Mouse (Mus musculus) ES-E14 (cell line): ENCODE measurements around the gene 9530077C05Rik.

ENCODE experiments used
- CHD2 ChIP-seq: IDR thresholded peaks from 2 replicates; pipeline ENCODE4 v1.6.1; 2014; ENCODE audit warnings: mild to moderate bottlenecking, low read depth, low read length, inconsistent platforms
- MAFK ChIP-seq: IDR thresholded peaks from 2 replicates; pipeline ENCODE4 v1.6.1; 2014; ENCODE audit warnings: mild to moderate bottlenecking, low read depth, low read length, inconsistent platforms; ENCODE audit not compliant: insufficient read depth
- ZC3H11A ChIP-seq: IDR thresholded peaks from 2 replicates; pipeline ENCODE4 v1.6.1; 2012; ENCODE audit warnings: low read depth, mild to moderate bottlenecking, inconsistent platforms, low read length, borderline replicate concordance
- ZNF384 ChIP-seq: IDR thresholded peaks from 2 replicates; pipeline ENCODE4 v1.6.1; 2012; ENCODE audit warnings: low read depth, low read length, inconsistent platforms

DNA sequence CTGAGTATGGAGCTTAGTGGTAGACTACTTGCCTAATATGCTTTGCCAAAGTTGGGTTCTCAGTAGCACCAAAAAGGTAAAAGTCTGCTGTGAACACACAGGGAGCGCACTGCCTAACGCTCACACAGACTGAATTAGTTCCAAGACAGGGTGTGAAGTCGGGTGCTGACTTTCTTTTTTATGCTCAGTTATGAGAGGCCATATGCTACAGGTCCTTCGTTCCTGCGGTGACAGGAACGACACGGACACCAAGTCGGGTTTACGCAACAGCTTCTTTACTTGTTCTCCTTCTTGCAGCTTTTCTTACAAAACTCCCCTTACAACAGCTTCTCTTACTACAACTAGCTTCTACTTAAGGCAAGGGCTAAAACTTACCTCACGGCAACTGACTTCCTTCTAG is 31.8 kb downstream of the 9530077C05Rik start:
- TF ChIP-seq ZNF384 (no peak), MAFK (no peak), CHD2 (no peak), ZC3H11A (no peak)
